Mouse (Mus musculus): ENCODE measurements around the gene Fubp3. TPM values are rescaled to one million over a fixed set of nuclear protein-coding genes. Genes with fewer than 3 reads are reported as not detected.
A peak's percentile ranks its signal among the peaks of the same experiment; 100 is the strongest.

The Fubp3 gene
- total RNA-seq (2014; fragmentation: Nextera tagmentation) (49.2 and 65.0 TPM in 2 replicates), total RNA-seq (2017) (42.5 and 64.4 TPM in 2 replicates), polyA plus RNA-seq (2012) (186 and 208 TPM in 2 replicates)

GRCm38 (mm10) chr2:31572051-31572914, at the start of gene Fubp3:
TSS of gene Fubp3 (plus strand) at chr2:31572651.
- Histone ChIP-seq H3K4me3 (ENCODE audit: low read depth, low read length) (peak within 1 kb of the TSS; percentile 89), H3K4me1 (ENCODE audit: insufficient read depth, low read depth, low read length) (peaks cover 34% of the 10 kb centered on the region), H3K36me3 (replicated peaks) (peaks cover 32% of the 10 kb centered on the region), H3K27me3 (ENCODE audit: insufficient read depth, low read length) (peaks cover 13% of the 10 kb centered on the region), H3K9me3 (replicated peaks) (no peaks in the 10 kb centered on the region; the same call in 1 of the 2 replicates)
- ATAC-seq (ENCODE audit: extremely low read depth, insufficient number of reproducible peaks, low FRiP score, poor library complexity, severe bottlenecking) (peak; percentile 88), DNase-seq (ENCODE audit: low spot score) (peak; percentile 97)
- TF ChIP-seq GATA1 (IDR thresholded peaks at IDR 0.05; ENCODE audit: borderline replicate concordance, low read length) = no peak
- TF ChIP-seq TAL1 (conservative IDR thresholded peaks at IDR 0.05; ENCODE audit: low read depth, low read length) = no peak
- TF ChIP-seq CTCF (IDR thresholded peaks at IDR 0.05; ENCODE audit: low read depth, low read length) = no peak
- TF ChIP-seq POLR2AphosphoS5 (IDR thresholded peaks at IDR 0.05; ENCODE audit: insufficient replicate concordance, low read depth, low read length) = no peak
- TF ChIP-seq GATA2 (IDR thresholded peaks at IDR 0.05; ENCODE audit: borderline replicate concordance, low read depth, low read length) = no peak

- peaks cover 36% of the 10 kb centered on the region for H3K27me3 ChIP-seq (ENCODE audit: insufficient read depth, low read length)
Measured at GRCm38 (mm10) chr2:31524641-31525040, 47.8 kb upstream of the Fubp3 start.

GRCm38 (mm10) chr2:31525778-31526177, 46.7 kb upstream of the Fubp3 start:
- H3K4me1 ChIP-seq (ENCODE audit: insufficient read depth, low read depth, low read length) = no peaks in the 10 kb centered on the region
- H3K9me3 ChIP-seq (replicated peaks) = no peaks in the 10 kb centered on the region
- TF ChIP-seq GATA2 (IDR thresholded peaks at IDR 0.05; ENCODE audit: borderline replicate concordance, low read depth, low read length) = no peak
- no peak for TF ChIP-seq TAL1 (conservative IDR thresholded peaks at IDR 0.05; ENCODE audit: low read depth, low read length)
- no peak for TF ChIP-seq CTCF (IDR thresholded peaks at IDR 0.05; ENCODE audit: low read depth, low read length)
- no peak for TF ChIP-seq GATA1 (IDR thresholded peaks at IDR 0.05; ENCODE audit: borderline replicate concordance, low read length)
- TF ChIP-seq POLR2AphosphoS5 (IDR thresholded peaks at IDR 0.05; ENCODE audit: insufficient replicate concordance, low read depth, low read length) = no peak
- no peak overlapping the region for H3K4me3 ChIP-seq (ENCODE audit: low read depth, low read length)
- peaks cover 31% of the 10 kb centered on the region for H3K27me3 ChIP-seq (ENCODE audit: insufficient read depth, low read length)
- DNase-seq (ENCODE audit: low spot score) (no peak), ATAC-seq (ENCODE audit: extremely low read depth, insufficient number of reproducible peaks, low FRiP score, poor library complexity, severe bottlenecking) (no peak)
- H3K36me3 ChIP-seq (replicated peaks) = no peaks in the 10 kb centered on the region

More at GRCm38 (mm10) chr2:31524641-31525040, 47.8 kb upstream of the Fubp3 start:
- H3K36me3 ChIP-seq (replicated peaks) = no peaks in the 10 kb centered on the region
- H3K4me3 ChIP-seq (ENCODE audit: low read depth, low read length) = no peak overlapping the region
- H3K4me1 ChIP-seq (ENCODE audit: insufficient read depth, low read depth, low read length) = no peaks in the 10 kb centered on the region
- no peaks in the 10 kb centered on the region for H3K9me3 ChIP-seq (replicated peaks)
- no peak for TF ChIP-seq TAL1 (conservative IDR thresholded peaks at IDR 0.05; ENCODE audit: low read depth, low read length)
- TF ChIP-seq POLR2AphosphoS5 (IDR thresholded peaks at IDR 0.05; ENCODE audit: insufficient replicate concordance, low read depth, low read length) = no peak
- TF ChIP-seq GATA1 (IDR thresholded peaks at IDR 0.05; ENCODE audit: borderline replicate concordance, low read length) = no peak
- no peak for TF ChIP-seq GATA2 (IDR thresholded peaks at IDR 0.05; ENCODE audit: borderline replicate concordance, low read depth, low read length)
- TF ChIP-seq CTCF (IDR thresholded peaks at IDR 0.05; ENCODE audit: low read depth, low read length) = no peak
- no peak for ATAC-seq (ENCODE audit: extremely low read depth, insufficient number of reproducible peaks, low FRiP score, poor library complexity, severe bottlenecking)
- no peak for DNase-seq (ENCODE audit: low spot score)

- Histone ChIP-seq H3K4me3 (ENCODE audit: low read depth, low read length) (no peak overlapping the region), H3K4me1 (ENCODE audit: insufficient read depth, low read depth, low read length) (no peaks in the 10 kb centered on the region), H3K27me3 (ENCODE audit: insufficient read depth, low read length) (peaks cover 17% of the 10 kb centered on the region; the same call in 1 of the 2 replicates), H3K9me3 (replicated peaks) (no peaks in the 10 kb centered on the region), H3K36me3 (replicated peaks) (no peaks in the 10 kb centered on the region)
- TF ChIP-seq GATA1 (IDR thresholded peaks at IDR 0.05; ENCODE audit: borderline replicate concordance, low read length) (no peak), CTCF (IDR thresholded peaks at IDR 0.05; ENCODE audit: low read depth, low read length) (no peak), GATA2 (IDR thresholded peaks at IDR 0.05; ENCODE audit: borderline replicate concordance, low read depth, low read length) (no peak), TAL1 (conservative IDR thresholded peaks at IDR 0.05; ENCODE audit: low read depth, low read length) (no peak), POLR2AphosphoS5 (IDR thresholded peaks at IDR 0.05; ENCODE audit: insufficient replicate concordance, low read depth, low read length) (no peak)
- DNase-seq (ENCODE audit: low spot score) (no peak), ATAC-seq (ENCODE audit: extremely low read depth, insufficient number of reproducible peaks, low FRiP score, poor library complexity, severe bottlenecking) (no peak)
Measured at GRCm38 (mm10) chr2:31530201-31530600, 42.2 kb upstream of the Fubp3 start.

- H3K9me3 ChIP-seq (replicated peaks) = no peaks in the 10 kb centered on the region
- no peak for ATAC-seq (ENCODE audit: extremely low read depth, insufficient number of reproducible peaks, low FRiP score, poor library complexity, severe bottlenecking)
- peaks cover 8% of the 10 kb centered on the region; the same call in 1 of the 2 replicates for H3K27me3 ChIP-seq (ENCODE audit: insufficient read depth, low read length)
- DNase-seq (ENCODE audit: low spot score) = no peak
- no peaks in the 10 kb centered on the region; the same call in 1 of the 2 replicates for H3K4me1 ChIP-seq (ENCODE audit: insufficient read depth, low read depth, low read length)
- H3K36me3 ChIP-seq (replicated peaks) = no peaks in the 10 kb centered on the region
- TF ChIP-seq CTCF (IDR thresholded peaks at IDR 0.05; ENCODE audit: low read depth, low read length) (no peak), TAL1 (conservative IDR thresholded peaks at IDR 0.05; ENCODE audit: low read depth, low read length) (no peak), POLR2AphosphoS5 (IDR thresholded peaks at IDR 0.05; ENCODE audit: insufficient replicate concordance, low read depth, low read length) (no peak), GATA1 (IDR thresholded peaks at IDR 0.05; ENCODE audit: borderline replicate concordance, low read length) (no peak)
- no peak overlapping the region for H3K4me3 ChIP-seq (ENCODE audit: low read depth, low read length)
Measured at GRCm38 (mm10) chr2:31537054-31537453, 35.4 kb upstream of the Fubp3 start.

- no peak for ATAC-seq (ENCODE audit: extremely low read depth, insufficient number of reproducible peaks, low FRiP score, poor library complexity, severe bottlenecking)
- DNase-seq (ENCODE audit: low spot score) = no peak
- no peaks in the 10 kb centered on the region; the same call in 1 of the 2 replicates for H3K4me1 ChIP-seq (ENCODE audit: insufficient read depth, low read depth, low read length)
- H3K27me3 ChIP-seq (ENCODE audit: insufficient read depth, low read length) = peaks cover 10% of the 10 kb centered on the region; the same call in 1 of the 2 replicates
- H3K4me3 ChIP-seq (ENCODE audit: low read depth, low read length) = no peak overlapping the region
- H3K9me3 ChIP-seq (replicated peaks) = no peaks in the 10 kb centered on the region
- TF ChIP-seq GATA1 (IDR thresholded peaks at IDR 0.05; ENCODE audit: borderline replicate concordance, low read length) (no peak), CTCF (IDR thresholded peaks at IDR 0.05; ENCODE audit: low read depth, low read length) (no peak), TAL1 (conservative IDR thresholded peaks at IDR 0.05; ENCODE audit: low read depth, low read length) (no peak), GATA2 (IDR thresholded peaks at IDR 0.05; ENCODE audit: borderline replicate concordance, low read depth, low read length) (no peak), POLR2AphosphoS5 (IDR thresholded peaks at IDR 0.05; ENCODE audit: insufficient replicate concordance, low read depth, low read length) (no peak)
- no peaks in the 10 kb centered on the region for H3K36me3 ChIP-seq (replicated peaks)
Measured at GRCm38 (mm10) chr2:31538745-31539144, 33.7 kb upstream of the Fubp3 start.

All from G1E (cell line).